Mouse (Mus musculus): Measurements from ENCODE around the gene Spata17.

GRCm38 (mm10) chr1:187124967-187125366 lies 90.3 kb downstream of the Spata17 start:
- TF ChIP-seq CTCF (conservative IDR thresholded peaks at IDR 0.05; ENCODE audit: low read length) (no peak), POU5F1 (IDR thresholded peaks at IDR 0.05; ENCODE audit: borderline replicate concordance, low read length) (no peak), NANOG (IDR thresholded peaks at IDR 0.05; ENCODE audit: borderline replicate concordance, low read length) (no peak)

Measured in E14TG2a.4 (cell line).